Mouse (Mus musculus): Measurements from ENCODE around the gene Cdk12.
"Not testable (repeated sequence)": the region's sequence is repeated elsewhere in the genome, so short reads cannot be mapped to it uniquely, and the experiment has no call there.

DNA sequence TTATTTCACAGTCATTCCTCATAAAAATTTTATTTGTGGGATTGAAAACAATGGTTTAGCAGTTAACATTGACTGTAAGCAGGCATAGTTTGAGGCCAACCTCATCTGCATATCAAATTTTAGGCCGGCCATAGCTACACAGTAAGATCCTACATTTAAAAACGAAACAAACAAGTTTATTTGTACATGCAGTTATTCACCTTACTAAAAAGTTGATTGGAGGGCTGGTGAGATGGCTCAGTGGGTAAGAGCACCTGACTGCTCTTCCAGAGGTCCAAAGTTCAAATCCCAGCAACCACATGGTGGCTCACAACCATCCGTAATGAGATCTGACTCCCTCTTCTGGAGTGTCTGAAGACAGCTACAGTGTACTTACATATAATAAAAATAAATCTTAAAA is 3.4 kb downstream of the Cdk12 start:
- TF ChIP-seq POLR2A (IDR thresholded peaks at IDR 0.05; ENCODE audit: borderline replicate concordance, extremely low read depth, insufficient read depth, insufficient read length, poor library complexity, severe bottlenecking); CTCF (IDR thresholded peaks at IDR 0.05; ENCODE audit: borderline replicate concordance, extremely low read depth, insufficient read depth, insufficient read length): not testable (repeated sequence)
